Mouse (Mus musculus) myocyte (in vitro differentiated cells): ENCODE measurements around the gene Pald1.

ENCODE experiments used
- E2F4 ChIP-seq: IDR thresholded peaks from one replicate; pipeline ENCODE4 v1.6.1; 2011; ENCODE audit warnings: mild to moderate bottlenecking, control low read depth, moderate library complexity; ENCODE audit not compliant: insufficient read depth
- POLR2A ChIP-seq: IDR thresholded peaks from one replicate; pipeline ENCODE4 v1.6.1; 2011; ENCODE audit warnings: low read depth, mild to moderate bottlenecking, control low read depth, moderate library complexity; ENCODE audit not compliant: insufficient read length
- SRF ChIP-seq: IDR thresholded peaks from one replicate; pipeline ENCODE4 v1.6.1; 2011; ENCODE audit warnings: low read depth; ENCODE audit not compliant: control insufficient read depth, insufficient read length
- TCF12 ChIP-seq: IDR thresholded peaks from one replicate; pipeline ENCODE4 v1.6.1; 2011; ENCODE audit warnings: mild to moderate bottlenecking, control low read depth; ENCODE audit not compliant: poor library complexity, insufficient read depth, severe bottlenecking
- TCF3 ChIP-seq: IDR thresholded peaks from one replicate; pipeline ENCODE4 v1.6.1; 2011; ENCODE audit warnings: low read depth, control low read depth; ENCODE audit not compliant: insufficient read length
- USF1 ChIP-seq: IDR thresholded peaks from one replicate; pipeline ENCODE4 v1.6.1; 2011; ENCODE audit warnings: low read depth, mild to moderate bottlenecking, control low read depth, moderate library complexity

DNA sequence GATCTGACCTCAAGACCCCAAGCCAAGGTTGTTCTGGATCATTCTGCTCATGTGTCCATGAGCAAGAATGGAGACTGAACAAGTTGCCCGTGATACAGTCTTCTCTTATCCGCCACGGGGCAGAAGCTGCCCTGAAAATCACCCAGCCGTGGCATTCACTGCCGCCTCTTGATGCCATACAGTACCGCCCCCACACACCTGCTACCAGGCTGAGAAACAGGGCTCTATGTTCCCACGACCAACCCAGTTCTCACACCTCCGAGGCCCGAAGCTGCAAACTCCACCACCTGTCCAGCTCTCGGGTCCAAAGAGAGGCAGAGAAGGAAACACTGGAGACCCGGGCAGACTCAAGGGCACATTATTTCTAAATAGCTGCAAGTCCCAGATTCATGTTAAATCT is 45.7 kb downstream of the Pald1 start:
- TF ChIP-seq POLR2A (no peak), TCF12 (no peak), USF1 (no peak), E2F4 (no peak), TCF3 (no peak), SRF (no peak)
